ENCODE assay signal across 8 mouse cellular contexts in genomic region chr17:70746379-70747079, GRCm38 (mm10).
DNase-seq lines count a peak whose midpoint lies in the region; ATAC-seq and TF ChIP-seq lines count a peak whose summit lies in the region.

No protein-coding gene starts in this region.

- H3K4me1 ChIP-seq in heart, adult 2 months (ENCODE audit: control insufficient read depth, insufficient read depth, low read length) = peaks cover 7% of the 10 kb centered on the region
- H3K4me1 ChIP-seq in heart, embryonic 11.5 days (ENCODE audit: control insufficient read depth, insufficient read depth, low read length) = peaks cover 16% of the 10 kb centered on the region; the same call in 1 of the 2 replicates
- H3K4me1 ChIP-seq in embryonic fibroblast, embryonic 13.5 days (ENCODE audit: control insufficient read depth, insufficient read depth, low read length) = peaks cover 13% of the 10 kb centered on the region
- peaks cover 5% of the 10 kb centered on the region; the same call in 1 of the 2 replicates for H3K4me1 ChIP-seq in lung, postnatal 0 days (ENCODE audit: insufficient read depth, low read depth, low read length)

- intact Hi-C loops in heart, adult 2 months (cut with DNase I) = loop anchor here (10.0 kb wide), 1 partner anchor 448 kb away; no protein-coding TSS in a partner anchor

- no peak overlapping the region for H3K4me3 ChIP-seq in heart, adult 2 months
- H3K4me3 ChIP-seq in heart, embryonic 11.5 days (ENCODE audit: low read depth, low read length) = no peak overlapping the region
- no peak overlapping the region for H3K4me3 ChIP-seq in embryonic fibroblast, embryonic 13.5 days (ENCODE audit: insufficient read depth, low read length)
- no peak overlapping the region for H3K4me3 ChIP-seq in lung, postnatal 0 days (ENCODE audit: low read depth, low read length)

- ATAC-seq in heart, embryonic 11.5 days (replicated peaks; ENCODE audit: insufficient number of reproducible peaks, low FRiP score, low TSS enrichment) = no peak
- peak; percentile 40 for ATAC-seq in CD4-positive, CD25-positive, alpha-beta regulatory T cell, adult 4 months
- peak; percentile 50 for ATAC-seq in lung, postnatal 0 days

- H3K79me2 ChIP-seq in heart, adult 2 months (replicated peaks; ENCODE audit: control insufficient read depth, insufficient read depth, low read length) = no peaks in the 10 kb centered on the region

- H3K9me3 ChIP-seq in heart, embryonic 11.5 days (replicated peaks; ENCODE audit: control insufficient read depth, low read length) = no peaks in the 10 kb centered on the region
- H3K9me3 ChIP-seq in lung, postnatal 0 days (ENCODE audit: low read length) = no peaks in the 10 kb centered on the region

- H3K4me2 ChIP-seq in heart, embryonic 11.5 days = no peak overlapping the region; the same call in 1 of the 2 replicates
- H3K4me2 ChIP-seq in lung, postnatal 0 days (replicated peaks; ENCODE audit: low read depth, low read length) = 0 out of 2 replicates have a peak overlapping the region, but pooled peaks have one; percentile 3

- peak in 1 of 2 experiments; percentile 15 for DNase-seq in heart, adult 2 months
- peak; percentile 87 for DNase-seq in lung, postnatal 0 days (ENCODE audit: low spot score)
- no peak for DNase-seq in layer of hippocampus, postnatal 25 days (ENCODE audit: extremely low spot score in 1 of 2, low spot score in 1 of 2)
- DNase-seq in thymus, postnatal 14 days = no peak
- DNase-seq in spleen, postnatal 14 days (ENCODE audit: low spot score in 2 of 2) = no peak

- TF ChIP-seq EP300 in heart, adult 2 months (IDR thresholded peaks at IDR 0.05; ENCODE audit: insufficient read depth, low read depth, low read length) = no peak
- TF ChIP-seq EP300 in lung, postnatal 0 days (IDR thresholded peaks at IDR 0.05) = peak; percentile 75; the same call in 1 of the 2 replicates

- WGBS in heart, adult 2 months = 64% methylated on average over 9 of the region's 9 CpGs
- WGBS in heart, embryonic 11.5 days (ENCODE audit: insufficient replicate concordance) = 46% methylated on average over 9 of the region's 9 CpGs
- 39% methylated on average over 9 of the region's 9 CpGs for WGBS in lung, postnatal 0 days

- no peak overlapping the region for H3K9ac ChIP-seq in heart, adult 2 months (ENCODE audit: low read depth, low read length)
- H3K9ac ChIP-seq in heart, embryonic 11.5 days (ENCODE audit: low read depth, low read length) = no peak overlapping the region
- H3K9ac ChIP-seq in lung, postnatal 0 days (replicated peaks; ENCODE audit: low read depth) = no peak overlapping the region

- no peak for TF ChIP-seq POLR2A in heart, adult 2 months (IDR thresholded peaks at IDR 0.05; ENCODE audit: insufficient read depth, low read depth, low read length)
- TF ChIP-seq POLR2A in embryonic fibroblast, embryonic 13.5 days (IDR thresholded peaks at IDR 0.05; ENCODE audit: low read depth, low read length) = no peak

- no peaks in the 10 kb centered on the region for H3K27me3 ChIP-seq in heart, adult 2 months (ENCODE audit: control insufficient read depth, insufficient read depth, low read length)
- no peaks in the 10 kb centered on the region for H3K27me3 ChIP-seq in heart, embryonic 11.5 days (ENCODE audit: control insufficient read depth, insufficient read depth, low read length)
- no peaks in the 10 kb centered on the region for H3K27me3 ChIP-seq in lung, postnatal 0 days (replicated peaks; ENCODE audit: insufficient read depth, low read length)

- no peak overlapping the region; the same call in 1 of the 2 replicates for H3K27ac ChIP-seq in heart, adult 2 months
- no peak overlapping the region for H3K27ac ChIP-seq in heart, embryonic 11.5 days (ENCODE audit: low read depth, low read length)
- H3K27ac ChIP-seq in embryonic fibroblast, embryonic 13.5 days (ENCODE audit: insufficient read depth, low read length) = peak overlapping the region; percentile 99
- peak overlapping the region; percentile 43; the same call in 1 of the 2 replicates for H3K27ac ChIP-seq in lung, postnatal 0 days (ENCODE audit: low read length)

- peaks cover 2% of the 10 kb centered on the region; the same call in 1 of the 2 replicates for H3K36me3 ChIP-seq in heart, adult 2 months (ENCODE audit: control insufficient read depth, insufficient read depth, low read length)
- H3K36me3 ChIP-seq in heart, embryonic 11.5 days (ENCODE audit: control insufficient read depth, insufficient read depth, low read length) = no peaks in the 10 kb centered on the region
- H3K36me3 ChIP-seq in lung, postnatal 0 days (ENCODE audit: insufficient read depth, low read length) = no peaks in the 10 kb centered on the region

- TF ChIP-seq CTCF in heart, adult 2 months (IDR thresholded peaks at IDR 0.05) = peak; percentile 33; the same call in 1 of the 2 replicates
- TF ChIP-seq CTCF in embryonic fibroblast, embryonic 13.5 days (IDR thresholded peaks at IDR 0.05; ENCODE audit: borderline replicate concordance, insufficient read depth, low read length) = no peak
- peak; percentile 57 for TF ChIP-seq CTCF in lung, postnatal 0 days (IDR thresholded peaks at IDR 0.05)

Comparison
In these comparisons a context has a peak if more than half of its experiments do, and no peak if none do; other contexts are left out.
1. H3K27ac ChIP-seq: peak in embryonic fibroblast, embryonic 13.5 days (single experiment) and lung, postnatal 0 days (single experiment); none in heart, adult 2 months (single experiment) and heart, embryonic 11.5 days (single experiment).